Mouse (Mus musculus) thymus, adult 2 months (tissue): ENCODE measurements around the gene Tmsb10.

Source experiments
- CTCF ChIP-seq: fragments of 200-500 bp; IDR thresholded peaks from 2 replicates; pipeline ENCODE4 v1.5.1; 2012; ENCODE audit warnings: mild to moderate bottlenecking, control low read depth, low read length, moderate library complexity, borderline replicate concordance; ENCODE audit not compliant: control insufficient read depth, poor library complexity, insufficient read depth; ENCODE audit errors: extremely low read depth
- POLR2A ChIP-seq: fragments of 200-500 bp; IDR thresholded peaks from 2 replicates; pipeline ENCODE4 v1.6.1; 2012; ENCODE audit warnings: mild to moderate bottlenecking, low read length, control low read depth, moderate library complexity; ENCODE audit not compliant: control insufficient read depth, poor library complexity, insufficient read depth; ENCODE audit errors: extremely low read depth

- TF ChIP-seq POLR2A = no peak
- TF ChIP-seq CTCF = no peak
Measured at GRCm38 (mm10) chr6:72981124-72981651, 22.6 kb upstream of the Tmsb10 start.
